8 mouse cellular contexts compared by ENCODE assay signal in genomic region chr15:17195439-17195838, GRCm38 (mm10).
DNase-seq lines count a peak whose midpoint lies in the region; ATAC-seq and TF ChIP-seq lines count a peak whose summit lies in the region.

No protein-coding gene starts in this region.

- no peaks in the 10 kb centered on the region for H3K36me3 ChIP-seq in kidney, postnatal 0 days (ENCODE audit: insufficient read depth, low read length)
- no peaks in the 10 kb centered on the region for H3K36me3 ChIP-seq in kidney, embryonic 14.5 days (ENCODE audit: control insufficient read depth, insufficient read depth, low read length)
- peaks cover 0 to 2% of the 10 kb centered on the region in 2 experiments; a peak in 2 of 4 replicates for H3K36me3 ChIP-seq in MEL (ENCODE audit: control insufficient read depth in 1 of 2, insufficient read depth in 2 of 2, low read length in 2 of 2)
- no peaks in the 10 kb centered on the region for H3K36me3 ChIP-seq in embryonic facial prominence, embryonic 10.5 days (replicated peaks)
- H3K36me3 ChIP-seq in limb, embryonic 14.5 days (ENCODE audit: control insufficient read depth, insufficient read depth, low read length): no peaks in the 10 kb centered on the region

- no peak overlapping the region for H3K4me2 ChIP-seq in kidney, postnatal 0 days (ENCODE audit: low read length)
- H3K4me2 ChIP-seq in kidney, embryonic 14.5 days (replicated peaks; ENCODE audit: low read depth, low read length): no peak overlapping the region
- H3K4me2 ChIP-seq in limb, embryonic 14.5 days (replicated peaks; ENCODE audit: low read depth, low read length, severe bottlenecking): no peak overlapping the region

- no peaks in the 10 kb centered on the region for H3K27me3 ChIP-seq in kidney, postnatal 0 days (ENCODE audit: insufficient read depth, low read length)
- H3K27me3 ChIP-seq in kidney, embryonic 14.5 days (ENCODE audit: control insufficient read depth, insufficient read depth, low read length): no peaks in the 10 kb centered on the region
- H3K27me3 ChIP-seq in MEL (ENCODE audit: control insufficient read depth in 1 of 2, insufficient read depth in 2 of 2, low read length in 2 of 2): no peaks in the 10 kb centered on the region
- no peaks in the 10 kb centered on the region for H3K27me3 ChIP-seq in embryonic facial prominence, embryonic 10.5 days (replicated peaks; ENCODE audit: low read depth, poor library complexity, severe bottlenecking)
- no peaks in the 10 kb centered on the region for H3K27me3 ChIP-seq in limb, embryonic 14.5 days (ENCODE audit: control insufficient read depth, insufficient read depth, low read length)

- no peak overlapping the region for H3K4me3 ChIP-seq in kidney, postnatal 0 days (replicated peaks; ENCODE audit: low read depth, low read length)
- no peak overlapping the region for H3K4me3 ChIP-seq in kidney, embryonic 14.5 days (ENCODE audit: low read length)
- H3K4me3 ChIP-seq in MEL (ENCODE audit: control insufficient read depth in 1 of 2, insufficient read depth in 1 of 2, low read depth in 2 of 2, low read length in 2 of 2): no peak overlapping the region
- H3K4me3 ChIP-seq in embryonic facial prominence, embryonic 10.5 days: no peak overlapping the region
- H3K4me3 ChIP-seq in limb, embryonic 14.5 days (replicated peaks; ENCODE audit: low read length): no peak overlapping the region

- ATAC-seq in kidney, postnatal 0 days (replicated peaks; ENCODE audit: low FRiP score, low read depth): no peak
- ATAC-seq in kidney, embryonic 14.5 days (ENCODE audit: low FRiP score, low TSS enrichment): no peak
- ATAC-seq in limb, embryonic 14.5 days (ENCODE audit: low FRiP score, low read depth): no peak
- no peak for ATAC-seq in megakaryocyte-erythroid progenitor cell, adult 5-6 weeks (replicated peaks; ENCODE audit: low FRiP score, low TSS enrichment, poor library complexity, severe bottlenecking)

- no peak for TF ChIP-seq POLR2A in MEL (IDR thresholded peaks at IDR 0.05; ENCODE audit: control insufficient read depth in 1 of 2, insufficient read depth in 1 of 2, low read depth in 1 of 2, low read length in 2 of 2, poor library complexity in 1 of 2)
- TF ChIP-seq POLR2A in limb, embryonic 14.5 days (IDR thresholded peaks at IDR 0.05; ENCODE audit: borderline replicate concordance, extremely low read depth, insufficient read depth, insufficient read length): no peak

- DNase-seq in kidney, postnatal 0 days (ENCODE audit: low spot score): peak; percentile 66
- peak; percentile 78 for DNase-seq in MEL (ENCODE audit: low read depth, low spot score)
- peak; percentile 41 for DNase-seq in embryonic facial prominence, embryonic 10.5 days (ENCODE audit: low spot score)
- DNase-seq in limb, embryonic 14.5 days (ENCODE audit: low spot score): peak; percentile 32
- DNase-seq in gastrocnemius, postnatal 14 days: no peak
- no peak for DNase-seq in c-Kit-positive CD71-positive TER-119-positive erythroid progenitor cells, embryonic 14.5 days (ENCODE audit: low spot score)

- TF ChIP-seq RAD21 in MEL (IDR thresholded peaks at IDR 0.05; ENCODE audit: low read depth, low read length): peak; percentile 97

- no peak for TF ChIP-seq EP300 in MEL (IDR thresholded peaks at IDR 0.05; ENCODE audit: low read depth in 1 of 2, low read length in 2 of 2)

- intact Hi-C loops in gastrocnemius, postnatal 14 days (cut with DNase I; ENCODE audit: low total_unique reads): no loop called here

- H3K79me2 ChIP-seq in MEL (ENCODE audit: control insufficient read depth, insufficient read depth, low read length, poor library complexity): no peaks in the 10 kb centered on the region

- 43% methylated on average over 5 of the region's 5 CpGs for WGBS in kidney, postnatal 0 days
- WGBS in kidney, embryonic 14.5 days: 61% methylated on average over 5 of the region's 5 CpGs
- WGBS in embryonic facial prominence, embryonic 10.5 days: 53% methylated on average over 5 of the region's 5 CpGs
- WGBS in limb, embryonic 14.5 days: 57% methylated on average over 5 of the region's 5 CpGs

- peak; percentile 71 for TF ChIP-seq CTCF in kidney, postnatal 0 days (IDR thresholded peaks at IDR 0.05; ENCODE audit: low read depth)
- TF ChIP-seq CTCF in MEL (IDR thresholded peaks at IDR 0.05 in 2 of 3, conservative IDR thresholded peaks at IDR 0.05 in 1 of 3; ENCODE audit: control insufficient read depth in 1 of 3, insufficient read depth in 1 of 3, low read depth in 2 of 3, low read length in 3 of 3, poor library complexity in 1 of 3, severe bottlenecking in 1 of 3): peak; percentile 69 to 95 (median 85)

- no peaks in the 10 kb centered on the region for H3K9me3 ChIP-seq in kidney, postnatal 0 days (replicated peaks; ENCODE audit: low read length)
- H3K9me3 ChIP-seq in kidney, embryonic 14.5 days (ENCODE audit: control insufficient read depth, low read length): no peaks in the 10 kb centered on the region
- no peaks in the 10 kb centered on the region for H3K9me3 ChIP-seq in MEL (replicated peaks; ENCODE audit: insufficient read depth, low read length)
- no peaks in the 10 kb centered on the region for H3K9me3 ChIP-seq in embryonic facial prominence, embryonic 10.5 days
- no peaks in the 10 kb centered on the region for H3K9me3 ChIP-seq in limb, embryonic 14.5 days (ENCODE audit: control insufficient read depth, low read length)

- H3K4me1 ChIP-seq in kidney, postnatal 0 days (replicated peaks; ENCODE audit: insufficient read depth, low read length): no peaks in the 10 kb centered on the region
- no peaks in the 10 kb centered on the region for H3K4me1 ChIP-seq in kidney, embryonic 14.5 days (ENCODE audit: control insufficient read depth, insufficient read depth, low read length)
- 0 out of 4 replicates have a peak, but pooled peaks cover 0 to 2% of the 10 kb centered on the region in 2 experiments for H3K4me1 ChIP-seq in MEL (ENCODE audit: control insufficient read depth in 1 of 2, insufficient read depth in 2 of 2, low read length in 2 of 2)
- H3K4me1 ChIP-seq in embryonic facial prominence, embryonic 10.5 days: no peaks in the 10 kb centered on the region
- H3K4me1 ChIP-seq in limb, embryonic 14.5 days (ENCODE audit: control insufficient read depth, insufficient read depth, low read length): no peaks in the 10 kb centered on the region

- H3K9ac ChIP-seq in kidney, postnatal 0 days (ENCODE audit: low read depth, low read length): no peak overlapping the region
- H3K9ac ChIP-seq in kidney, embryonic 14.5 days (ENCODE audit: low read depth, low read length): no peak overlapping the region
- no peak overlapping the region for H3K9ac ChIP-seq in MEL (ENCODE audit: control insufficient read depth, low read depth, low read length, poor library complexity, severe bottlenecking)
- H3K9ac ChIP-seq in limb, embryonic 14.5 days (ENCODE audit: low read depth, low read length, severe bottlenecking): no peak overlapping the region

- H3K27ac ChIP-seq in kidney, postnatal 0 days: no peak overlapping the region
- no peak overlapping the region for H3K27ac ChIP-seq in kidney, embryonic 14.5 days (ENCODE audit: low read depth, low read length)
- no peak overlapping the region for H3K27ac ChIP-seq in MEL (ENCODE audit: control insufficient read depth, low read depth, low read length)
- no peak overlapping the region for H3K27ac ChIP-seq in embryonic facial prominence, embryonic 10.5 days (replicated peaks)
- H3K27ac ChIP-seq in limb, embryonic 14.5 days (replicated peaks; ENCODE audit: low read depth, low read length): no peak overlapping the region

TF ChIP-seq in MEL, 35 proteins besides CTCF, POLR2A, EP300 and RAD21:
- TF ChIP-seq ZC3H11A (IDR thresholded peaks at IDR 0.05; ENCODE audit: low read depth, low read length): peak; percentile 91
- no peak for TF ChIP-seq MAX (IDR thresholded peaks at IDR 0.05; ENCODE audit: low read length)
- no peak for TF ChIP-seq GABPA (IDR thresholded peaks at IDR 0.05; ENCODE audit: low read depth, low read length)
- TF ChIP-seq SMC3 (IDR thresholded peaks at IDR 0.05; ENCODE audit: low read depth, low read length): peak; percentile 98
- no peak for TF ChIP-seq NRF1 (IDR thresholded peaks at IDR 0.05; ENCODE audit: insufficient read depth, low read depth, low read length, poor library complexity, severe bottlenecking)
- TF ChIP-seq JUND (IDR thresholded peaks at IDR 0.05; ENCODE audit: low read depth, low read length): 0 out of 2 replicates have a peak, but pooled peaks have one; percentile 32
- TF ChIP-seq GATA1 (IDR thresholded peaks at IDR 0.05; ENCODE audit: low read depth, low read length): 0 out of 2 replicates have a peak, but pooled peaks have one; percentile 10
- 0 out of 2 replicates have a peak, but pooled peaks have one; percentile 30 for TF ChIP-seq HCFC1 (IDR thresholded peaks at IDR 0.05; ENCODE audit: low read depth, low read length)

Comparison
In these comparisons a context has a peak if more than half of its experiments do, and no peak if none do; other contexts are left out.
1. DNase-seq: peak in kidney, postnatal 0 days (single experiment), MEL (single experiment), embryonic facial prominence, embryonic 10.5 days (single experiment) and limb, embryonic 14.5 days (single experiment); none in gastrocnemius, postnatal 14 days (single experiment) and c-Kit-positive CD71-positive TER-119-positive erythroid progenitor cells, embryonic 14.5 days (single experiment).